Mouse (Mus musculus): Measurements from ENCODE around the gene Khdc3. TPM values are rescaled to one million over a fixed set of nuclear protein-coding genes. Genes with fewer than 3 reads are reported as not detected.

The Khdc3 gene
- total and polyA plus RNA-seq, 3 experiments = not detected

DNA sequence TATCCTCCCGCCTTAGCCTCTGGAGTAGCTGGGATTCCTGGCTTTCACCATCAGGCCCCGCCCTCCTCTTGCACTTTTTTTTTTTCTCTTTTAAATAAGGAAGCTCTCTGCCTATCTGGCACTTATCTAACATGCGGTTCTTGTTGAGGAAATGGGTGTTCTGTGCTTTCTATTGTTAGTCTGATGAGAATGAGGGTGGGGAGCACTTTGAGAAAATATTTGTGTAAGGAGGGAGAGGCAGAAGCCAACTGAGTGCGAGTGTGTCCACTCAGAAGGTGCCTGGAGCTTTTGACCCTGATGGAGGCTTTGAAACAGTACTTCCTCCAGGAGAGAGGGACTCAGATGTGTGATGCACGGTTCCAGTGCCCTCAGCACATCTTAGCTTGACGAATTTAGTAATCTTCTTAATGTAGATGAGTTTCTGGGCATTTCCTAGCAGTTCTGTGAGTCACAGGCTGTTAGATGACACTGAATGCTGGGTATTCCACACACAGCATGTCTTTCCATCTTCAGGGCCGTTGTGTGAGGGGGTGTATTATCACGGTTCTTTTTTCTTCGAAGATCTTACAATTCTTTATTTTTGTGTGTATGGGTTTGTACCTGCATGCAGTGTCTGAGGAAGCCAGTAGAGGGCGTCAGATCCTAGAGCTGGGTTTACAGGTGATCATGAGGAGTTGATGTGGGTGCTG lies 30.5 kb upstream of the Khdc3 start:
- DNase-seq (ENCODE audit: low read depth, low spot score) = peak; percentile 86
- Histone ChIP-seq H3K27ac (ENCODE audit: control insufficient read depth, low read depth, low read length) (peak overlapping the region; percentile 85), H3K36me3 (ENCODE audit: control insufficient read depth in 1 of 2, insufficient read depth in 2 of 2, low read length in 2 of 2) (peaks cover 0 to 26% of the 10 kb centered on the region in 2 experiments; a peak in 2 of 4 replicates), H3K27me3 (ENCODE audit: control insufficient read depth in 1 of 2, insufficient read depth in 2 of 2, low read length in 2 of 2) (no peaks in the 10 kb centered on the region), H3K79me2 (ENCODE audit: control insufficient read depth, insufficient read depth, low read length, poor library complexity) (no peaks in the 10 kb centered on the region), H3K4me3 (ENCODE audit: control insufficient read depth in 1 of 2, insufficient read depth in 1 of 2, low read depth in 2 of 2, low read length in 2 of 2) (peak overlapping the region; percentile 32 to 41), H3K4me1 (ENCODE audit: control insufficient read depth in 1 of 2, insufficient read depth in 2 of 2, low read length in 2 of 2) (peaks cover 15 to 35% of the 10 kb centered on the region in 2 experiments), H3K9ac (ENCODE audit: control insufficient read depth, low read depth, low read length, poor library complexity, severe bottlenecking) (peak overlapping the region; percentile 35; the same call in 1 of the 2 replicates), H3K9me3 (replicated peaks; ENCODE audit: insufficient read depth, low read length) (no peaks in the 10 kb centered on the region)
- TF ChIP-seq ZNF384 (IDR thresholded peaks at IDR 0.05; ENCODE audit: low read depth, low read length) = peak; percentile 97
- TF ChIP-seq BHLHE40 (IDR thresholded peaks at IDR 0.05; ENCODE audit: borderline replicate concordance, low read depth, low read length) = peak; percentile 37; the same call in 1 of the 2 replicates
- TF ChIP-seq SIN3A (IDR thresholded peaks at IDR 0.05; ENCODE audit: low read length) = peak; percentile 72
- no peak for TF ChIP-seq NRF1 (IDR thresholded peaks at IDR 0.05; ENCODE audit: insufficient read depth, low read depth, low read length, poor library complexity, severe bottlenecking)
- peak; percentile 82 for TF ChIP-seq ETS1 (IDR thresholded peaks at IDR 0.05; ENCODE audit: low read depth, low read length)
- no peak for TF ChIP-seq KAT2A (conservative IDR thresholded peaks at IDR 0.05; ENCODE audit: low read depth, low read length)
- TF ChIP-seq GABPA (IDR thresholded peaks at IDR 0.05; ENCODE audit: low read depth, low read length) = no peak
- TF ChIP-seq ZMIZ1 (IDR thresholded peaks at IDR 0.05; ENCODE audit: low read depth, low read length) = no peak
- TF ChIP-seq CTCF (IDR thresholded peaks at IDR 0.05 in 2 of 3, conservative IDR thresholded peaks at IDR 0.05 in 1 of 3; ENCODE audit: control insufficient read depth in 1 of 3, insufficient read depth in 1 of 3, low read depth in 2 of 3, low read length in 3 of 3, poor library complexity in 1 of 3, severe bottlenecking in 1 of 3) = peak; percentile 52 to 73 (median 62)
- TF ChIP-seq GATA1 (IDR thresholded peaks at IDR 0.05; ENCODE audit: low read depth, low read length) = peak; percentile 90
- TF ChIP-seq POLR2AphosphoS5 (IDR thresholded peaks at IDR 0.05; ENCODE audit: borderline replicate concordance, low read depth, low read length) = no peak
- peak; percentile 75 to 76 for TF ChIP-seq EP300 (IDR thresholded peaks at IDR 0.05; ENCODE audit: low read depth in 1 of 2, low read length in 2 of 2)
- no peak for TF ChIP-seq UBTF (IDR thresholded peaks at IDR 0.05; ENCODE audit: borderline replicate concordance, insufficient read depth, low read depth, low read length)
- no peak for TF ChIP-seq E2F4 (IDR thresholded peaks at IDR 0.05; ENCODE audit: borderline replicate concordance, low read depth, low read length)
- TF ChIP-seq ZKSCAN1 (IDR thresholded peaks at IDR 0.05; ENCODE audit: low read depth, low read length) = no peak
- TF ChIP-seq CHD1 (IDR thresholded peaks at IDR 0.05; ENCODE audit: low read depth, low read length) = no peak
- TF ChIP-seq USF2 (IDR thresholded peaks at IDR 0.05; ENCODE audit: borderline replicate concordance in 1 of 2, insufficient read depth in 1 of 2, low read depth in 1 of 2, low read length in 2 of 2) = no peak
- no peak for TF ChIP-seq TAL1 (IDR thresholded peaks at IDR 0.05; ENCODE audit: low read length)
- no peak for TF ChIP-seq USF1 (IDR thresholded peaks at IDR 0.05; ENCODE audit: low read depth, low read length)
- 0 out of 2 replicates have a peak, but pooled peaks have one; percentile 67 for TF ChIP-seq MEF2A (IDR thresholded peaks at IDR 0.05; ENCODE audit: extremely low read depth, insufficient replicate concordance, low read depth, low read length, poor library complexity, severe bottlenecking)
- peak; percentile 79 for TF ChIP-seq RCOR1 (IDR thresholded peaks at IDR 0.05; ENCODE audit: low read depth, low read length)
- TF ChIP-seq POLR2A (IDR thresholded peaks at IDR 0.05; ENCODE audit: control insufficient read depth in 1 of 2, insufficient read depth in 1 of 2, low read depth in 1 of 2, low read length in 2 of 2, poor library complexity in 1 of 2) = no peak
- 0 out of 2 replicates have a peak, but pooled peaks have one; percentile 46 for TF ChIP-seq MXI1 (IDR thresholded peaks at IDR 0.05; ENCODE audit: low read depth, low read length)
- TF ChIP-seq MYB (IDR thresholded peaks at IDR 0.05; ENCODE audit: low read depth, low read length) = no peak
- no peak for TF ChIP-seq NELFE (IDR thresholded peaks at IDR 0.05; ENCODE audit: low read depth, low read length)
- TF ChIP-seq JUND (IDR thresholded peaks at IDR 0.05; ENCODE audit: low read depth, low read length) = no peak
- TF ChIP-seq SMC3 (IDR thresholded peaks at IDR 0.05; ENCODE audit: low read depth, low read length) = no peak; the same call in 1 of the 2 replicates
- no peak for TF ChIP-seq POLR2AphosphoS2 (IDR thresholded peaks at IDR 0.05; ENCODE audit: low read length)
- peak; percentile 52; the same call in 1 of the 2 replicates for TF ChIP-seq MYC (IDR thresholded peaks at IDR 0.05; ENCODE audit: low read depth, low read length)
- TF ChIP-seq MAZ (IDR thresholded peaks at IDR 0.05; ENCODE audit: low read depth, low read length) = peak; percentile 65
- peak; percentile 60 for TF ChIP-seq MAX (IDR thresholded peaks at IDR 0.05; ENCODE audit: low read length)
- TF ChIP-seq HCFC1 (IDR thresholded peaks at IDR 0.05; ENCODE audit: low read depth, low read length) = no peak; the same call in none of the 2 replicates
- TF ChIP-seq MAFK (IDR thresholded peaks at IDR 0.05; ENCODE audit: borderline replicate concordance, low read depth, low read length) = peak; percentile 61; the same call in 1 of the 2 replicates
- peak; percentile 47; the same call in 1 of the 2 replicates for TF ChIP-seq ELF1 (IDR thresholded peaks at IDR 0.05; ENCODE audit: low read depth, low read length)
- peak; percentile 53; the same call in 1 of the 2 replicates for TF ChIP-seq TCF12 (IDR thresholded peaks at IDR 0.05; ENCODE audit: low read depth, low read length)

All from MEL (cell line).